8 mouse cellular contexts compared by ENCODE assay signal in genomic region chr10:41809080-41809770, GRCm38 (mm10). TPM values are rescaled to one million over a fixed set of nuclear protein-coding genes. Genes with fewer than 3 reads are reported as not detected.
DNase-seq lines count a peak whose midpoint lies in the region; ATAC-seq and TF ChIP-seq lines count a peak whose summit lies in the region.

No protein-coding gene starts in this region.

- no peaks in the 10 kb centered on the region for H3K36me3 ChIP-seq in C2C12 (ENCODE audit: control insufficient read depth, insufficient read depth)
- no peaks in the 10 kb centered on the region for H3K36me3 ChIP-seq in liver, embryonic 16.5 days (ENCODE audit: control insufficient read depth, insufficient read depth)
- no peaks in the 10 kb centered on the region for H3K36me3 ChIP-seq in neural tube, embryonic 15.5 days

- peaks cover 87% of the 10 kb centered on the region for H3K79me2 ChIP-seq in C2C12 (ENCODE audit: control insufficient read depth, insufficient read depth)

- intact Hi-C loops in gastrocnemius, postnatal 14 days (cut with DNase I; ENCODE audit: low total_unique reads): no loop called here

- H3K9me3 ChIP-seq in liver, embryonic 16.5 days (replicated peaks; ENCODE audit: control insufficient read depth, low read length): no peaks in the 10 kb centered on the region
- no peaks in the 10 kb centered on the region for H3K9me3 ChIP-seq in neural tube, embryonic 15.5 days (replicated peaks)

- H3K79me3 ChIP-seq in C2C12 (ENCODE audit: low read depth): peaks cover 23% of the 10 kb centered on the region

- H3K27me3 ChIP-seq in C2C12 (ENCODE audit: control insufficient read depth, insufficient read depth, insufficient read length): no peaks in the 10 kb centered on the region
- H3K27me3 ChIP-seq in liver, embryonic 16.5 days (ENCODE audit: control insufficient read depth, insufficient read depth, low read depth, low read length): no peaks in the 10 kb centered on the region
- H3K27me3 ChIP-seq in neural tube, embryonic 15.5 days (replicated peaks): no peaks in the 10 kb centered on the region

- ATAC-seq in liver, embryonic 16.5 days (ENCODE audit: low read depth): peak; percentile 69
- peak; percentile 89 for ATAC-seq in neural tube, embryonic 15.5 days (ENCODE audit: low FRiP score)

- H3ac ChIP-seq in C2C12 (ENCODE audit: control insufficient read depth, insufficient read length, low read depth): peak overlapping the region; percentile 86

- H3K4me3 ChIP-seq in C2C12 (ENCODE audit: insufficient read depth, poor library complexity, severe bottlenecking): peak overlapping the region; percentile 55
- peak overlapping the region; percentile 89 for H3K4me3 ChIP-seq in liver, embryonic 16.5 days (ENCODE audit: low read depth, low read length)
- peak overlapping the region; percentile 94 for H3K4me3 ChIP-seq in neural tube, embryonic 15.5 days (replicated peaks)

- H3K9ac ChIP-seq in liver, embryonic 16.5 days (ENCODE audit: low read depth, low read length): peak overlapping the region; percentile 93
- peak overlapping the region; percentile 80 for H3K9ac ChIP-seq in neural tube, embryonic 15.5 days (replicated peaks)

- peak; percentile 94 for DNase-seq in NIH3T3 (ENCODE audit: low read depth)
- DNase-seq in embryo, embryonic 10.5 days (ENCODE audit: low spot score): peak; percentile 97
- peak; percentile 82 for DNase-seq in gastrocnemius, postnatal 14 days
- DNase-seq in kidney, adult 8-10 months: peak; percentile 88 to 89
- DNase-seq in yolk sac, embryonic 10.5 days (ENCODE audit: low spot score): no peak

- no peak for TF ChIP-seq CTCF in C2C12 (IDR thresholded peaks at IDR 0.05; ENCODE audit: control insufficient read depth, insufficient read depth, insufficient read length)

- peak overlapping the region; percentile 99 for H3K27ac ChIP-seq in liver, embryonic 16.5 days (ENCODE audit: low read length)
- H3K27ac ChIP-seq in neural tube, embryonic 15.5 days (replicated peaks): peak overlapping the region; percentile 95

- H3K4me1 ChIP-seq in liver, embryonic 16.5 days (ENCODE audit: control insufficient read depth, low read depth, low read length): peaks cover 24% of the 10 kb centered on the region
- H3K4me1 ChIP-seq in neural tube, embryonic 15.5 days: peaks cover 32% of the 10 kb centered on the region

- WGBS in liver, embryonic 16.5 days (ENCODE audit: insufficient replicate concordance): 2% methylated on average over 25 of the region's 25 CpGs
- WGBS in neural tube, embryonic 15.5 days: 2% methylated on average over 25 of the region's 25 CpGs

- peak overlapping the region; percentile 92 for H3K4me2 ChIP-seq in liver, embryonic 16.5 days (ENCODE audit: low read depth, low read length)
- H3K4me2 ChIP-seq in neural tube, embryonic 15.5 days: peak overlapping the region; percentile 85

TF ChIP-seq in C2C12, 6 proteins besides CTCF, POLR2A, EP300 and RAD21:
- TF ChIP-seq MAX (IDR thresholded peaks at IDR 0.05) (no peak), CEBPB (IDR thresholded peaks at IDR 0.05; ENCODE audit: low read depth) (no peak), MYOD1 (IDR thresholded peaks at IDR 0.05; ENCODE audit: control insufficient read depth, insufficient read length, low read depth) (no peak), USF1 (IDR thresholded peaks at IDR 0.05; ENCODE audit: low read depth) (no peak), FOSL1 (IDR thresholded peaks at IDR 0.05; ENCODE audit: insufficient read depth, low read length, poor library complexity, severe bottlenecking) (no peak), MYOG (IDR thresholded peaks at IDR 0.05; ENCODE audit: control insufficient read depth, extremely low read depth, insufficient read length) (no peak)
TF ChIP-seq in C2C12: peak in this region for 0.

RNA-seq across cellular contexts. Expression of gene Cep57l1, which starts 0.4 kb away (rescaled TPM):
- polyA plus RNA-seq in C2C12 (2012; fragmentation: generic; extraction: Trizol): 4.6 TPM
- 1 to 10 TPM; 2.7 TPM for total RNA-seq in gastrocnemius, postnatal 14 days (2021)
- 10.3 and 13.6 TPM in 2 replicates for polyA plus RNA-seq in liver, embryonic 16.5 days (2015; fragmentation: Nextera tagmentation; extraction: Ambion mirVana)
- polyA plus RNA-seq in neural tube, embryonic 15.5 days (2015; fragmentation: Nextera tagmentation; extraction: Ambion mirVana): 15.7 and 19.4 TPM in 2 replicates

RNA-seq across cellular contexts. Expression of gene Sesn1, which starts 0.5 kb away (rescaled TPM):
- polyA plus RNA-seq in C2C12 (2012; fragmentation: generic; extraction: Trizol): 5.0 TPM
- 10 to 100 TPM; 22.9 to 35.2 TPM for total RNA-seq in gastrocnemius, postnatal 14 days (2021)
- polyA plus RNA-seq in liver, embryonic 16.5 days (2015; fragmentation: Nextera tagmentation; extraction: Ambion mirVana): 20.0 and 20.1 TPM in 2 replicates
- 33.4 and 38.3 TPM in 2 replicates for polyA plus RNA-seq in neural tube, embryonic 15.5 days (2015; fragmentation: Nextera tagmentation; extraction: Ambion mirVana)
